Mouse (Mus musculus) neural tube, embryonic 14.5 days (tissue): Measurements from ENCODE around the gene Zic5. TPM values are rescaled to one million over a fixed set of nuclear protein-coding genes. Genes with fewer than 3 reads are reported as not detected.
A peak's percentile ranks its signal among the peaks of the same experiment; 100 is the strongest.
"Not testable (repeated sequence)": the region's sequence is repeated elsewhere in the genome, so short reads cannot be mapped to it uniquely, and the experiment has no call there.

Experiments
- ATAC-seq: fragments of 200-750 bp; cut with Nextera tagmentation; 2 replicates; pipeline ENCODE4 v1.8.0; 2017; ENCODE audit warnings: low read depth, mild to moderate bottlenecking, moderate TSS enrichment, moderate library complexity
- H3K27ac ChIP-seq: fragments of 300-500 bp; sonication (generic); 2 replicates; pipeline ENCODE4 v1.5.1; 2014; ENCODE audit warnings: low read depth, mild to moderate bottlenecking, control low read depth, low read length, moderate library complexity, mixed read lengths
- H3K27me3 ChIP-seq: fragments of 300-500 bp; sonication (generic); 2 replicates; pipeline ENCODE4 v1.6.1; 2014; ENCODE audit warnings: low read length; ENCODE audit not compliant: control insufficient read depth, insufficient read depth
- H3K36me3 ChIP-seq: fragments of 300-500 bp; sonication (generic); 2 replicates; pipeline ENCODE4 v1.6.1; 2014; ENCODE audit warnings: low read length, mixed read lengths; ENCODE audit not compliant: control insufficient read depth, insufficient read depth
- H3K4me1 ChIP-seq: fragments of 300-500 bp; sonication (generic); 2 replicates; pipeline ENCODE4 v1.6.1; 2014; ENCODE audit warnings: low read length; ENCODE audit not compliant: control insufficient read depth, insufficient read depth
- H3K4me2 ChIP-seq: fragments of 300-500 bp; sonication (generic); 2 replicates; pipeline ENCODE4 v1.6.1; 2014; ENCODE audit warnings: mild to moderate bottlenecking, low read depth, low read length, control low read depth
- H3K4me3 ChIP-seq: fragments of 300-500 bp; sonication (generic); 2 replicates; pipeline ENCODE4 v1.5.1; 2014; ENCODE audit warnings: low read depth, low read length, control low read depth, mixed read lengths
- H3K9ac ChIP-seq: fragments of 300-500 bp; sonication (generic); replicated peaks from 2 replicates; pipeline ENCODE4 v1.6.1; 2014; ENCODE audit warnings: low read depth, mild to moderate bottlenecking, control low read depth, low read length, mixed read lengths
- H3K9me3 ChIP-seq: fragments of 300-500 bp; sonication (generic); 2 replicates; pipeline ENCODE4 v1.6.1; 2016; ENCODE audit warnings: low read length; ENCODE audit not compliant: control insufficient read depth
- WGBS: fragments of 180-500 bp; shearing (Covaris S2); extraction: QIAGEN DNeasy Blood & Tissue Kit; methylation state at CpG from one replicate; pipeline ENCODE4 v1.1.7; 2014; 5-methylcytosine and 5-hydroxymethylcytosine counted together
- polyA plus RNA-seq: library from polyadenylated mRNA; unstranded; fragments of >200 nt; fragmentation: Nextera tagmentation; extraction: Ambion mirVana; gene quantifications from 2 replicates; pipeline ENCODE4 v1.2.1, GENCODE M21; 2014

Gene Zic5
- polyA plus RNA-seq, 1 experiment from 2014 or later = 7.9 TPM

GRCm38 (mm10) chr14:122468971-122469755 lies 3.7 kb upstream of the Zic5 start:
- Histone ChIP-seq H3K9me3 (no peaks in the 10 kb centered on the region), H3K27ac (no peak overlapping the region), H3K36me3 (no peaks in the 10 kb centered on the region), H3K9ac (no peak overlapping the region), H3K4me2 (peak overlapping the region; percentile 18; the same call in 1 of the 2 replicates), H3K4me3 (no peak overlapping the region), H3K4me1 (peaks cover 8% of the 10 kb centered on the region), H3K27me3 (peaks cover 31% of the 10 kb centered on the region)
- 6% methylated on average over 28 of the region's 28 CpGs for WGBS
- no peak for ATAC-seq

- no peak for ATAC-seq
- 13% methylated on average over 23 of the region's 23 CpGs for WGBS
- Histone ChIP-seq H3K9ac (no peak overlapping the region), H3K27me3 (peaks cover 38% of the 10 kb centered on the region), H3K4me1 (peaks cover 10% of the 10 kb centered on the region), H3K4me2 (no peak overlapping the region; the same call in 1 of the 2 replicates), H3K27ac (peak overlapping the region; percentile 34; the same call in 1 of the 2 replicates), H3K36me3 (no peaks in the 10 kb centered on the region), H3K4me3 (no peak overlapping the region), H3K9me3 (no peaks in the 10 kb centered on the region)
Measured at GRCm38 (mm10) chr14:122467926-122468841, 2.7 kb upstream of the Zic5 start.

GRCm38 (mm10) chr14:122466756-122467362 lies 1.4 kb upstream of the Zic5 start:
- H3K9me3 ChIP-seq = no peaks in the 10 kb centered on the region
- H3K4me1 ChIP-seq = peaks cover 10% of the 10 kb centered on the region
- no peaks in the 10 kb centered on the region for H3K36me3 ChIP-seq
- no peak overlapping the region for H3K27ac ChIP-seq
- no peak overlapping the region for H3K4me2 ChIP-seq
- H3K9ac ChIP-seq = no peak overlapping the region
- peaks cover 39% of the 10 kb centered on the region for H3K27me3 ChIP-seq
- WGBS = 23% methylated on average over 7 of the region's 7 CpGs
- no peak overlapping the region for H3K4me3 ChIP-seq
- ATAC-seq = no peak

- Histone ChIP-seq H3K27ac (no peak overlapping the region), H3K4me1 (peaks cover 10% of the 10 kb centered on the region), H3K27me3 (peaks cover 42% of the 10 kb centered on the region), H3K36me3 (no peaks in the 10 kb centered on the region), H3K4me2 (peak overlapping the region; percentile 60), H3K9ac (no peak overlapping the region), H3K4me3 (peak overlapping the region; percentile 43), H3K9me3 (no peaks in the 10 kb centered on the region)
- ATAC-seq = no peak
- WGBS = 18% methylated on average over 13 of the region's 13 CpGs
Measured at GRCm38 (mm10) chr14:122465931-122466490, 534 bp upstream of the Zic5 start.

- ATAC-seq = 0 out of 2 replicates have a peak, but pooled peaks have one; percentile 12
- Histone ChIP-seq H3K9ac (peak overlapping the region; percentile 58), H3K27ac (peak overlapping the region; percentile 73), H3K4me3 (peak overlapping the region; percentile 43), H3K4me1 (peaks cover 10% of the 10 kb centered on the region), H3K9me3 (no peaks in the 10 kb centered on the region), H3K36me3 (no peaks in the 10 kb centered on the region), H3K27me3 (peaks cover 34% of the 10 kb centered on the region), H3K4me2 (peak overlapping the region; percentile 60)
- 0% methylated on average over 58 of the region's 62 CpGs for WGBS
Measured at GRCm38 (mm10) chr14:122464351-122464762, 1.1 kb downstream of the Zic5 start.

GRCm38 (mm10) chr14:122463734-122464341 lies 1.6 kb downstream of the Zic5 start:
- not testable (repeated sequence) for H3K9me3 ChIP-seq, H3K36me3 ChIP-seq
- Histone ChIP-seq H3K4me2 (peak overlapping the region; percentile 60), H3K4me1 (peaks cover 10% of the 10 kb centered on the region), H3K27ac (peak overlapping the region; percentile 73), H3K27me3 (peaks cover 33% of the 10 kb centered on the region), H3K4me3 (peak overlapping the region; percentile 43), H3K9ac (peak overlapping the region; percentile 58)
- 0% methylated on average over 49 of the region's 58 CpGs for WGBS
- ATAC-seq = peak; percentile 28; the same call in 1 of the 2 replicates

- Histone ChIP-seq H3K4me1 (peaks cover 10% of the 10 kb centered on the region), H3K9me3 (no peaks in the 10 kb centered on the region), H3K27me3 (peaks cover 29% of the 10 kb centered on the region), H3K27ac (peak overlapping the region; percentile 36; the same call in 1 of the 2 replicates), H3K36me3 (no peaks in the 10 kb centered on the region), H3K4me2 (peak overlapping the region; percentile 60), H3K9ac (peak overlapping the region; percentile 58), H3K4me3 (peak overlapping the region; percentile 43)
- no peak for ATAC-seq
- 1% methylated on average over 40 of the region's 40 CpGs for WGBS
Measured at GRCm38 (mm10) chr14:122463080-122463691, 2.3 kb downstream of the Zic5 start.

- H3K4me1 ChIP-seq = peaks cover 10% of the 10 kb centered on the region
- no peaks in the 10 kb centered on the region for H3K36me3 ChIP-seq
- H3K27ac ChIP-seq = peak overlapping the region; percentile 36; the same call in 1 of the 2 replicates
- ATAC-seq = no peak
- H3K9me3 ChIP-seq = no peaks in the 10 kb centered on the region
- peak overlapping the region; percentile 43 for H3K4me3 ChIP-seq
- H3K9ac ChIP-seq = peak overlapping the region; percentile 58; the same call in 1 of the 2 replicates
- WGBS = 8% methylated on average over 17 of the region's 17 CpGs
- H3K4me2 ChIP-seq = peak overlapping the region; percentile 60
- peaks cover 25% of the 10 kb centered on the region for H3K27me3 ChIP-seq
Measured at GRCm38 (mm10) chr14:122462689-122463079, 2.8 kb downstream of the Zic5 start.
